Mouse (Mus musculus): ENCODE data around the gene Aplp1. TPM values are rescaled to one million over a fixed set of nuclear protein-coding genes. Genes with fewer than 3 reads are reported as not detected.

Aplp1 gene
- total RNA-seq, 2 experiments from 2014 or later: 1,238 to 1,418 TPM

DNA sequence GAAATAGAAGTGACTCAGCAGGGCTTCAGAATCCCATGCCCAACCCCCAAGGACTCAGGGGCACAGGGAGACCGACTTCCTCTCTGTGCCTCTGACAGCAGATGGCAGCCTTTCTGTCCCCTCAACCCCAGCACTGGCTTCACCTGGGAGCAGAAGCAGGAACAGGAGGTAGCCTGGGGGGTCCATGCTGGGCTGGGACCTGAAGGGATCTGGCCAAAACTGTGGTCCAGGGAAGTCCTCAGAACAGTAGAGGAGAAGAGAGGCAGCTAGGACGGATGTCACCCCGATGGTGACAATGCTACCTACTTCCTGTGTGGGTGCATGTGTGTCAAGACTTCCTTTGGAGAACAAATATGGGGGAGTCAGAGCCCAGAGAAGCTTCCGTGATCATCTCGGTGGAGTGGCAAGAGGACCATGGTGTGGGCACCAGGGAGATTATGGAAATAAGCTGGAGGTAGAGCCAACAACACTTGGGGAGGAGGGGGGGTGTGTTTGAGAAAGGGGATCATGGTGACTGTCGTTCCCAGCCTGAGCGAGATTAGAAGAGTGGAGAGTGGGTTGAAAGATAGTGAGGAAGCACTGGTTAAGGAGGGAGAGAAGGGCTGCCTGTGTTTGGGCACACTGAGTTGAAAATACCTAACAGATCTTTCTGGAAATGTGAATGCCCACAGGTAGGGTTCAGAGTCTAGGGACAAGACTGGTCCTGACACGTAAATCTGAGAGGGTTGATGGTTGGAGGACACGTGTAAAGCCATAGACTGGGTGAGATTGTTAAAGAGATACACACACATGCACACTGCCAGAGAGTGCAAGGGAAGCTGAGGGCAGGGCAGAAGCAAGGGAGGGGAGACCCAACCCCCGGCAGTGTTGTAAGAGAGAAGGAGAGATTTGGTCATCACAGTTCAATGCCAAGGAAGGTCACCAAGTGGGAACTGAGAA is 25.5 kb downstream of the Aplp1 start, which contains the start of gene Hcst:
Gene Hcst (minus strand): TSS at position 294 of the 939 bp plus-strand sequence.
- no peak for DNase-seq (ENCODE audit: low spot score in 2 of 2)
- intact Hi-C loops (cut with DNase I): no loop called here

DNA sequence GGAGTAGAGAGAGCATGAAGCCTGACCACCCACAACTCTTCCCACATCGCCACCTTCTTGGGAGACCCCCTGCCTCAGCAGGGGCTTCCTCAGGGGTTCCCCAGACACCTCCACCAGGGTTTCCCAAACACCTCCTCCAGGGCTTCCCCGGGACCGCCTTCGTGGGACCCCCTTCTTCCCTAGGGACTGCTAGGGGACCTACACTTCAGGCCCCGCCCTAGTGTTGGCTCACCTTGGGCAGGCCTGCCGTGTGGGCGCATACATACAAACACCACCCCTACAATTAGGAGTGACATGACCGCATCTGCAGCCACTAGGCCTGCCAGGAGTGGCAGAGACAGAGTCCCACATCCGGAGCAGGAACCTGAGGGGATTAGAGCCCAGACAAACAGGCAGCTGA is 27.5 kb downstream of the Aplp1 start:
- intact Hi-C loops (cut with DNase I): no loop called here
- DNase-seq (ENCODE audit: low spot score in 2 of 2): no peak

DNA sequence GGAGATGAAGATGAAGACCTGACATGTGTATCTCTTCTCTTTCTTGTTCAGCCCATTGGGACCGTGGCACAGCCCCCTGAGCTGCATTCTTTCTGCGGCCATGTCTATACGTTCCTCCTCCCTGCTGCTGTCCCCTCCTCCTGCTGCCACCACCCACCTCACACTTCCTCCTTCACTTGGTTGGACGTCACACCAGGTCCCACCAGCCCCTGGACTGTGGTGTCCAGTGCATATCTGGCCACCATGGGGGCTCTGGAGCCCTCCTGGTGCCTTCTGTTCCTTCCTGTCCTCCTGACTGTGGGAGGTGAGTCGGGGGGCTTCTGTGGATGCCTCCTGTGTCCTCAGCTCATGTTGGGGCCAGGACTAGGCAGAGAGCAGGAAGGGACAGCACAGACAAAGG is 31.7 kb downstream of the Aplp1 start, which contains the start of gene Tyrobp:
Gene Tyrobp (plus strand): TSS at position 165 of the 400 bp plus-strand sequence.
- intact Hi-C loops (cut with DNase I): no loop called here
- DNase-seq (ENCODE audit: low spot score in 2 of 2): no peak

DNA sequence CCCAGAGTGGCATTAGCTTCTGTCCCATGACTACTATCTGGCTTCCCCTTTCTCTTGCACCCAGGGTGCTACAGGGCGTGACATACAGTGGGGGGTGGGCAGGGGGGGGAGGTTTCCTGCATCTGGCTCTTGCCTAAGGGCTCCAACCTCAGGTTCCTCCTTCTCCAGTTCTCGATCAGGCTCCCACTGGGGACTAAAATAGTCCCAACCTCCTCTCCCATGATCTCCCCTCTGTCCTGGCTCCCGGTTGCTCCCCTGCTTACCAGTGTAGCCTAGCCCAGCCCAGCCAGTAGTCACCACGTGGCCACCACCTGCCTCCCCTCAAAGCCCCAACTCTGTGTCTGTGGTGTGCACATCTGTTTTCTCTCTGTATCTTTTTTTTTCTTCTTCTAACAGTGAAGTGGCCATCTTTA is 32.6 kb downstream of the Aplp1 start:
- intact Hi-C loops (cut with DNase I): no loop called here
- DNase-seq (ENCODE audit: low spot score in 2 of 2): no peak

DNA sequence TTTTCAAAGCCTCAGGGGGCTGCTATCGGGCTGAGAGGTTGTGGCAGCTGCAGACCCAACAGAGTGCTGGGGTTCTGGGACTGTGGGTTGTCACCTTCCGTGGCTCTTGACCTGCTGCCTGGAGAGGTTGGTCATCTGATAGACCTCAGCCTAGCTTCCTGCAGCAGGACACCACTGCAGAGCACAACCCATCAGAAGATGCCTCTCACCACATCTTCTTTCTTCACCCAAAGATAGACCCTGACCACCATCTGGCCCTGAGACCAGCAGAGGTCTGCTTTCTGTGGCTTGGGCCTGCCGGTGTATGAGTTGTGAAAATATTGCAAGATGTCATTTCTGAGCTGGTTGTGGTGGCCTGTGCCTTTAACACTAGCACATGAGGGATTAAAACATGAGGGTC is 34.3 kb downstream of the Aplp1 start:
- intact Hi-C loops (cut with DNase I): no loop called here

DNA sequence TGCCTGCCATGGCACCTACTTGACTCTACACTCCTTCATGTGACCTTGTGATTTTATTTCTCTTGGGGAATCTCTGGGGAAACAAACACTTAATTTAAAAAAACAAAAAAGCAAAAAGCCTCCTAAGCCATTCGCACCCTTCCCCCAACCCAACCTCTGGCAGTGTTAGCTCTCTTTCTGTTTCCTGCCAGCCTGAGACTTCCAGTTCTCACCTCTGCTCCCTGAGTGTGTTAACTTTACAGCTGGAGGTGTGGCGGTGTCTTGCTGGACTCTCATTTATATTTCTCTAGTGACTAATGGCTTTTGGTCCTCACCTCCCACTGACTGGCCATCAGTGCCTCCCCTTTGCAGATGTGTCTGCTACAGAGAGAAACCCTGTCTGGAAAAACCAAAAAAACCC is 35.5 kb downstream of the Aplp1 start:
- no peak for DNase-seq (ENCODE audit: low spot score in 2 of 2)
- intact Hi-C loops (cut with DNase I): no loop called here

More for the DNA sequence above, 34.3 kb downstream of the Aplp1 start:
- no peak for DNase-seq (ENCODE audit: low spot score in 2 of 2)

DNA sequence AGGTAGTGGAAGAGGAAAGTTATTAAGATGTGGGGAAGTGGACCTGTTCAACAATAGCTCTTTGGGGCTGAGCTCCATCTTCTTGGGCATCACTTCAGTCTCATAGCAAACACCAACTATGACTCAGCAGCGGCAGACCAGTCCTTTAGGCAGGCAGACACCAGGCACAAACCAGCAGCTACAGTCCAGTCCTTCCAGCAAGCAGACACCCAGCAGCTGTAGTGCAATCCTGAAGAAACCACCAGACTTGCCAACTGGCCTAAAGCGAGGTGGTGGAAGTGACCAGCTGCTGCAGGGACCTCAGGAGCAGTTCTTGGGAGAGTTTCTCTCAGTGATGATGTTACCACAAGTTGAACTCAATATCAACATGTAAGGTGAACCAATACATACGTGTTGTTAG is 36.7 kb downstream of the Aplp1 start:
- no peak for DNase-seq (ENCODE audit: low spot score in 2 of 2)
- intact Hi-C loops (cut with DNase I): no loop called here

DNA sequence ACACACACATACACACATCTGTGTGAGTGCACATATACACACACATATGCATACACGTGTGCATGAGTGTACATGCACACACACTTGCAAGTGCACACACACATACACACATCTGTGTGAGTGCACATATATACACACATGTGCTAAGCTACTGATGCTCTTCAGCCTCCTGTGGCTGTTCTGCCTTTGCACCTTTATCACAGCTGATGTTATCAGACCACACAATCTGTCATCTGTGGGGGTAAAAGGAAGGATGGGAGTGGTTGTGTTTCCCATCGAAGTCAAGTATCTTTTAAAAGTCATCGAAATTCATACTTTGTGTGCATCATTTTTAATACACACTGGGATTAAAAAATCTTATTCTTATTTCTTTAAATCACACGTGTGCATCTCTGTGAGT is 43.0 kb downstream of the Aplp1 start:
- no peak for DNase-seq (ENCODE audit: low spot score in 2 of 2)
- intact Hi-C loops (cut with DNase I): no loop called here

DNA sequence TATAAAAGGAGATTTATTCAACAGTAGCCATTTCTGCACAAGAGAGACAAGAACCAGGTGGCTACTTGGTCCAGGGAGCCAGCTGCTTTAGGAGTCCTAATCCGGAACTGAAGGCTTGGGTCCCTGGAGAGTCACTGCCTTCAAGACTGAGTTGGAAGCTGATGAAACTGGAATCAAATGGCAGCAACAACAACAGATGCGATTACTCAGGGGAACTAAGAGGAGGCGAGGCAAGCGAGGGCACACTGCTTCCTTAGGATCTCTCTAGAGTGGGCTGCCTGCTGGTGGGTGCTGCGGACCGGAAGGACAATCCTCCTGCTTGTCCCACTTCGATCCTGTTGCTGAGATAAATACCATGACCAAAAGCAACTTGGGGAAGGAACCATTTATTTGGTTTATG is 45.7 kb downstream of the Aplp1 start:
- intact Hi-C loops (cut with DNase I): no loop called here
- no peak for DNase-seq (ENCODE audit: low spot score in 2 of 2)

DNA sequence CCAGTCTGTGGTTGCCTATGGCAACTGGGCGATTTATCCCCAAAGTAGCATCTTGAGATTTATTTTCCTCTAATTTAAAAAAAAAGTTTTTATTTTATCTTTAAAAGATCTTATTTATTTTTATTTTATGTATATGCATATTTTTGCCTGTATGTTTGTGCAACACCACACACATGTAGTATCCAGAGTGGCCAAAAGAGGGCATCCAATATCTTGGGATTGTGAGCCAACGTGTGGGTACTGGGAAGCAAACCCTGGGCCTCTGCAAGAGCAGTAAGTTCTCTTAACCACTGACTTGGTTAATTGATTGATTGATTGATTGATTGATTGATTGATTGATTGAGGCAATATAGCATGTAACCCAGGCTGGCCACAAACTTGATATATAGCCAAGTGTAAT is 50.5 kb downstream of the Aplp1 start:
- intact Hi-C loops (cut with DNase I): no loop called here
- DNase-seq (ENCODE audit: low spot score in 2 of 2): no peak

DNA sequence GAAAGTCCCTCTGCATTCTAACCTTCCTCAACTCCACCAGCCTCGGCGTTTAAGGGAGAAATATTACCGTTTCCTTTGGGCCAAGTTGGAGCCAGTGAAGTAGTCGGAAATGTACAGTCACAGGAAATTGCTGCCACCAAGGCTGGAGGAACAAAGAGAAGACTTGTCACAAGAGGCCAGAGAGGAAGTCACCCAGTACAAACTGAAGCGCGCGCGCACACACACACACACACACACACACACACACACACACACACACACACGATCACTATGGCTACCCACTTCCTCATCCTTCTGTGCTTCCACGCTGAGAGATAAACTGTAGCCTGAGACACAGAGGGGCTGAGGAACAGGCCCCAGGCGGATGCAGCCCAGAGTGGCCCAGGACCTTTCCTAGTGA is 51.0 kb downstream of the Aplp1 start:
- intact Hi-C loops (cut with DNase I): no loop called here
- DNase-seq (ENCODE audit: low spot score in 2 of 2): no peak

DNA sequence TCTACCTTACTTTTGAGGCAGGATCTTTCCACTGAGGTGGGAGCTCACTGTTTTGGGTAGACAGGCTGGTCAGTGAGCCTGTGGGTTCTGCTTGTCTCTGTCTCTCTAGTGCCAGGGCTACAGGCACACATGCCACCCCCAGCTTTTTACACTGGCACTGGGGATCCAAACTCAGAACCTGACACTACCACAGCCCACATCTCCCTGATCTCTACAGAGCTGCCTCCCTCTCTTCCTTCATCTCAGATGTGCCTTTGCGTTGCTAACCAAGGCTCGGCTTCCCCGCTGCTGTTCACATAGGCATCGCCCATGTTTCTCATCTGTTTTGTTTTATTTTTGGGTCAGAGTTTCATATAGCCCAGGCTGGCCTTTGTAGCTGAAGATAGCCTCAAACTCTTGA is 51.7 kb downstream of the Aplp1 start:
- intact Hi-C loops (cut with DNase I): no loop called here
- no peak for DNase-seq (ENCODE audit: low spot score in 2 of 2)

DNA sequence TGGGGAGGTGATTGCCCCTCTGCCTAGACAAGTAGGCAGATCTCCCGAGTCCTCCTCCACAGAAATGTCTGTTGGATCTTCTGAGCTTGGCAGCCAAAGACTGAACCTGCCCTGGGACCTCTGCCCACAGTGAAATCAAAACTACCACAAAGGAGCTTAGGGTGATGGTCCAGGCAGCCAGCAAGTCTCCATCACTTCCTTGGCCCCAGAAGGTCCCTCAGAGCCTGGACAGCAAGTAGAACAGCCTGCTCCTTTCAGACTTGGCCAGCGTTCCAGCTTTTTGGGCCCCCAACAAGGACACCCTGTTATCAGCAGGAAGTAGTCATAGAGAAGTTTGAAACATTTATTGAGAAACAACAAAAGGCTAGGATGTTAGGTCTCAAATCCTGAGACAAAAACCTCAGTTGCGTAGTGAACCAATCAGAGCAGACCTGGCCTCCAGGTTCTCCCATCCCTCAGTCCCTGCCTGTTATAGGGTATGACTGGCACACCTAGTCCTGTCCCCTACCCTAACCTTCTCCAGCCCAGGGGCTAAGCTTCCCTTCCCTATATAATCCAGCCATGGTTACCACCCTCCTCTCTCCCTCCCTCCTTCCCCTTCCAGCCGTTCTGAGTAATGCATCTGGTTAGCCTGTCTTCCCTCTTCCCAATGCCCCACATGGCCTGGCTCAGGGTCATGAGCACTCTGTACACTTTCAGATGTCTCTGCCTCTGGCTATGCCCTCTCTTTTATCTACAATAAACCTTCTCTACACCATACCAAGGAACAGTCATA is 52.4 kb downstream of the Aplp1 start:
- DNase-seq (ENCODE audit: low spot score in 2 of 2): no peak
- intact Hi-C loops (cut with DNase I): no loop called here

Other genes starting within 250 kb of the Aplp1 start
- gene Capns1, start 246.7 kb downstream of the Aplp1 start, total RNA-seq (2021): 100 to 1,000 TPM; 175 to 181 TPM
- gene Polr2i, start 213.6 kb downstream of the Aplp1 start, total RNA-seq (2021): 10 to 100 TPM; 45.6 to 53.4 TPM
- gene Tbcb, start 213.3 kb downstream of the Aplp1 start, total RNA-seq (2021): 100 to 1,000 TPM; 135 to 142 TPM
- not detected for gene Ovol3, start 209.8 kb downstream of the Aplp1 start, total RNA-seq (2021)
- under 1 TPM; 0.32 to 0.41 TPM for gene Thap8, start 165.4 kb downstream of the Aplp1 start, total RNA-seq (2021)
- 1 to 10 TPM; 1.0 to 1.1 TPM for gene Wdr62, start 165.1 kb downstream of the Aplp1 start, total RNA-seq (2021)
- gene Clip3, start 153.8 kb downstream of the Aplp1 start, total RNA-seq (2021): 100 to 1,000 TPM; 491 to 494 TPM
- 10 to 100 TPM; 58.7 to 65.2 TPM for gene Alkbh6, start 136.8 kb downstream of the Aplp1 start, total RNA-seq (2021)
- gene Syne4, start 130.7 kb downstream of the Aplp1 start, total RNA-seq (2021): 1 to 10 TPM; 6.4 to 9.1 TPM
- under 1 TPM; 0.52 to 0.54 TPM for gene E130208F15Rik, start 123.8 kb downstream of the Aplp1 start, total RNA-seq (2021)
- 1 to 10 TPM; 7.5 to 9.4 TPM for gene Sdhaf1, start 121.6 kb downstream of the Aplp1 start, total RNA-seq (2021)
- 10 to 100 TPM; 32.9 to 35.1 TPM for gene Lrfn3, start 82.8 kb downstream of the Aplp1 start, total RNA-seq (2021)
- gene Tyrobp, start 31.8 kb downstream of the Aplp1 start, total RNA-seq (2021): 10 to 100 TPM; 25.0 to 28.4 TPM
- gene Hcst, start 25.7 kb downstream of the Aplp1 start, total RNA-seq (2021): 1 to 10 TPM; 1.2 to 2.1 TPM
- 1 to 10 TPM; 2.9 to 3.6 TPM for gene Nfkbid, start 23.8 kb downstream of the Aplp1 start, total RNA-seq (2021)
- gene Kirrel2, start 12.2 kb upstream of the Aplp1 start, total RNA-seq (2021): 10 to 100 TPM; 12.9 to 17.8 TPM
- under 1 TPM; 0.99 to 1.00 TPM for gene Nphs1, start 12.8 kb upstream of the Aplp1 start, total RNA-seq (2021)
- gene Prodh2, start 48.1 kb upstream of the Aplp1 start, total RNA-seq (2021): not detected
- 100 to 1,000 TPM; 156 to 209 TPM for gene Arhgap33, start 89.5 kb upstream of the Aplp1 start, total RNA-seq (2021)
- 1 to 10 TPM; 4.2 to 5.1 TPM for gene Hspb6, start 106.6 kb upstream of the Aplp1 start, total RNA-seq (2021)
- 1 to 10 TPM; 2.8 to 4.5 TPM for gene Proser3, start 106.8 kb upstream of the Aplp1 start, total RNA-seq (2021)
- 10 to 100 TPM; 35.9 to 45.5 TPM for gene Lin37, start 114.3 kb upstream of the Aplp1 start, total RNA-seq (2021)
- gene U2af1l4, start 117.8 kb upstream of the Aplp1 start, total RNA-seq (2021): 10 to 100 TPM; 68.0 to 71.4 TPM
- gene Gm49396, start 117.8 kb upstream of the Aplp1 start, total RNA-seq (2021): 1 to 10 TPM; 3.6 to 9.3 TPM
- gene Psenen, start 118.1 kb upstream of the Aplp1 start, total RNA-seq (2021): 10 to 100 TPM; 79.8 to 85.1 TPM
- 1 to 10 TPM; 1.8 to 4.5 TPM for gene Igflr1, start 119.9 kb upstream of the Aplp1 start, total RNA-seq (2021)
- gene Kmt2b, start 143.2 kb upstream of the Aplp1 start, total RNA-seq (2021): 10 to 100 TPM; 41.3 to 62.2 TPM
- gene Zbtb32, start 153.4 kb upstream of the Aplp1 start, total RNA-seq (2021): not detected
- under 1 TPM in 1 of 2 experiments, not detected in 1; 0.36 TPM for gene Upk1a, start 167.3 kb upstream of the Aplp1 start, total RNA-seq (2021)
- gene Cox6b1, start 180.6 kb upstream of the Aplp1 start, total RNA-seq (2021): 100 to 1,000 TPM; 561 to 663 TPM
- not detected for gene Etv2, start 190.3 kb upstream of the Aplp1 start, total RNA-seq (2021)
- gene Rbm42, start 204.8 kb upstream of the Aplp1 start, total RNA-seq (2021): 10 to 100 TPM; 67.4 to 74.4 TPM
- gene Haus5, start 219.5 kb upstream of the Aplp1 start, total RNA-seq (2021): 1 to 10 TPM; 4.0 to 5.7 TPM
- gene Pmis2, start 226.1 kb upstream of the Aplp1 start, total RNA-seq (2021): not detected